Mouse (Mus musculus) small intestine, adult 2 months (tissue): ENCODE measurements at regions not wholly inside any gene's neighbourhood (a gene's known extent, or its start where the extent isn't known, plus 50 kb on each side); places are given as distances from the start of the nearest gene placed in this dataset.

ENCODE experiments used
- H3K27ac ChIP-seq: fragments of 200-500 bp; 2 replicates; pipeline ENCODE4 v1.5.1; 2012; ENCODE audit warnings: low read depth, low read length, control low read depth, inconsistent platforms; ENCODE audit not compliant: insufficient read depth
- H3K27me3 ChIP-seq: fragments of 200-500 bp; 2 replicates; pipeline ENCODE4 v1.6.1; 2012; ENCODE audit warnings: mild to moderate bottlenecking, moderate library complexity, low read length, inconsistent platforms; ENCODE audit not compliant: control insufficient read depth, insufficient read depth
- H3K36me3 ChIP-seq: fragments of 200-500 bp; 2 replicates; pipeline ENCODE4 v1.6.1; 2012; ENCODE audit warnings: mild to moderate bottlenecking, low read length, control low read depth, inconsistent platforms; ENCODE audit not compliant: control insufficient read depth, insufficient read depth
- H3K4me1 ChIP-seq: fragments of 200-500 bp; 2 replicates; pipeline ENCODE4 v1.6.1; 2012; ENCODE audit warnings: low read length, inconsistent platforms, mixed read lengths; ENCODE audit not compliant: control insufficient read depth, insufficient read depth, insufficient read length
- H3K4me3 ChIP-seq: fragments of 200-500 bp; 2 replicates; pipeline ENCODE4 v1.5.1; 2012; ENCODE audit warnings: low read depth, mild to moderate bottlenecking, control low read depth, inconsistent platforms, low read length, moderate library complexity
- CTCF ChIP-seq: fragments of 200-500 bp; IDR thresholded peaks from 2 replicates; pipeline ENCODE4 v1.5.1; 2012; ENCODE audit warnings: low read depth, mild to moderate bottlenecking, control low read depth, inconsistent platforms, low read length, moderate library complexity, mixed read lengths; ENCODE audit not compliant: insufficient replicate concordance, insufficient read length; ENCODE audit errors: extremely low read depth
- POLR2A ChIP-seq: fragments of 200-500 bp; IDR thresholded peaks from 2 replicates; pipeline ENCODE4 v1.6.1; 2012; ENCODE audit warnings: low read depth, mild to moderate bottlenecking, control low read depth, inconsistent platforms, low read length, moderate library complexity
- WGBS: fragments of 180-500 bp; shearing (Covaris S2); methylation state at CpG from one replicate; pipeline ENCODE4 v1.1.7; 2018; 5-methylcytosine and 5-hydroxymethylcytosine counted together

DNA sequence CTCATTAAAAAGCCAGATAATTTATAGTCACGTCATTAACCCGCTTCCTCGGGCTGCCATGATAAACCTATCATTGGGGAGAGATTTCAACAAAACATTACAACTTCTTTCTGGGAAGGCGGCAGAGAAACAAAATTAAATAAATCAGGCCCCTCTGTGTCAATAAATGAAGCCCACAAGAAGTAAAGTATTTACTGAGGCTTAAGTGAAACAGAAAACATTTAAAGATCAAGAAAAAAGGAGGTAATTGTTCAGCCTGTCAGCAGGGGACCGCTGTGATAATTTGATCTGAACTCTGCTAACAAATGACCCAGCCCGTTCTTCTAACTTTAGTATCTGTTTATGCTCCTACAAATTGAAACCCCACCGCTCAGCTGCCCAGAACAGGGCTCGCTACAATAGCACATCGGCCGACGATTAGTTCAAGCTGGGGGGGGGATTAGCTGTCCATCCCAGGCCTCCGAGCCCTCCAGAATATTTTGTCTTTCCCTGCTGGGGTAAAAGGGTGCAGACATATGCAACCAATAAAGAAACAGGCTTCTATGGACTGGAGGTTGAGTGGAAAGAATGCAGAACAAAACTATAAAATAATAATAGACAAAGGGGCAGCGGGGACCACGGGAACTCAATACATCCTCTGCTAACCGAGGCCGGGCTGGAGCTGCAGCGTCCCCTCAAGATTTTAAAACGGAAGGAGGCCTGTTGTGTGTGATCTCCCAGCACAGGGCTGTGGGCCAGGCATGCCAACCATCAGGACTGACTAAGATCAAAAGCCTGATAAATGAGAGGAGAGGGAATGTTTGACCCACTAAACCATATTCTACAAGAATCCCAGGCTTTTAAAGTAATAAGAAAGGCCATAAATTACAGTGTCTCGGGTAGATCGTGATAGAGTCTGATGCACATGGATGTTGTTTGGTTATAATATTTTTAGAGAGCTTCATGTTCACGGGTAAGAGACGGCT is 242.8 kb upstream of the Irx5 start:
- Histone ChIP-seq H3K27ac (no peak overlapping the region), H3K27me3 (no peaks in the 10 kb centered on the region), H3K4me3 (no peak overlapping the region), H3K4me1 (no peaks in the 10 kb centered on the region), H3K36me3 (no peaks in the 10 kb centered on the region)
- TF ChIP-seq POLR2A: no peak
- TF ChIP-seq CTCF: no peak
- 47% methylated on average over 22 of the region's 22 CpGs for WGBS

DNA sequence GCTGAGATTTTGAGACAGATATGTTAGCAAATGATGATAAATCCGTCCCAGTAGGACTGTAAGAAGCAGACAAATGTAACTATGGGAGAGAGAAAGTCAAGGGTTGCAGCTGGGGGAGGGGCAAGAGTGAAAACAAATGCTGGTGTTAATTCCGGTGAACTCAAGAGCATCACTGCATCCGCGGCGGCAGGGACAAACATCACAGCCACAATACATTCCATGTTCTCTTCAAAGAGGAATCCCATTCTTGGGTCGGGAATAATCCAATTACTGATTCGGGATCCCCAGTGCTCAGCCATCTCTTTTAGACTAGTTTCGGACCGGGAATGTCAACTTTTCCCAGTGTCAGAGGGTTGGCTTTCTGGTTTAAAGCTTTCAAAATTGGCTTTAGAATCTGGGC is 243.5 kb upstream of the Irx5 start:
- WGBS: 23% methylated on average over 9 of the region's 9 CpGs
- Histone ChIP-seq H3K36me3 (no peaks in the 10 kb centered on the region), H3K27ac (no peak overlapping the region), H3K27me3 (no peaks in the 10 kb centered on the region), H3K4me1 (no peaks in the 10 kb centered on the region), H3K4me3 (no peak overlapping the region)
- TF ChIP-seq POLR2A (no peak), CTCF (no peak)

DNA sequence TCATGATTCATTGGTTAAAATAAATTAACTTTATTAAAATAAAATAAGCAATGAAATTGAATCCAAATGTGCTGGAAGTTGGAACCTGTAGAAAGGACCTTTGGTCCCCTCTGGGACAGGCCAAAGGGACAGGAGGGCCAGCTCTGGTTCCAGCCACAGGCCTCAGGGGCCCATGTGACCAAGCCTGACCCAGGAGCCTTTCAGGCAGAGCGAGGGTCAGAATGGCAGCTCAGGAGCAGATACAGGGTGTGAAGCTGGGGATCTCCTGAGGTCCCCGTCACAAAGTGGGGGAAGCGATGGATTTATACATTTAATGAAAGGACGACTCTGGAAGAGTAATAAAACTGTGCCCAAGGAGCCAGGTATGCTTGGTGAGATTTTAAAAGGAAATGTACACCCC is 244.0 kb upstream of the Irx5 start:
- Histone ChIP-seq H3K4me1 (no peaks in the 10 kb centered on the region), H3K36me3 (no peaks in the 10 kb centered on the region), H3K27ac (no peak overlapping the region), H3K27me3 (no peaks in the 10 kb centered on the region), H3K4me3 (no peak overlapping the region)
- 72% methylated on average over 4 of the region's 4 CpGs for WGBS
- no peak for TF ChIP-seq CTCF
- no peak for TF ChIP-seq POLR2A

- 21% methylated on average over 6 of the region's 6 CpGs for WGBS
- H3K27me3 ChIP-seq: no peaks in the 10 kb centered on the region
- H3K36me3 ChIP-seq: no peaks in the 10 kb centered on the region
- no peaks in the 10 kb centered on the region for H3K4me1 ChIP-seq
- no peak for TF ChIP-seq POLR2A
- no peak overlapping the region for H3K27ac ChIP-seq
- H3K4me3 ChIP-seq: no peak overlapping the region
These were observed 252.9 kb upstream of the Irx5 start for GRCm38 (mm10) chr8:92104561-92104960.

DNA sequence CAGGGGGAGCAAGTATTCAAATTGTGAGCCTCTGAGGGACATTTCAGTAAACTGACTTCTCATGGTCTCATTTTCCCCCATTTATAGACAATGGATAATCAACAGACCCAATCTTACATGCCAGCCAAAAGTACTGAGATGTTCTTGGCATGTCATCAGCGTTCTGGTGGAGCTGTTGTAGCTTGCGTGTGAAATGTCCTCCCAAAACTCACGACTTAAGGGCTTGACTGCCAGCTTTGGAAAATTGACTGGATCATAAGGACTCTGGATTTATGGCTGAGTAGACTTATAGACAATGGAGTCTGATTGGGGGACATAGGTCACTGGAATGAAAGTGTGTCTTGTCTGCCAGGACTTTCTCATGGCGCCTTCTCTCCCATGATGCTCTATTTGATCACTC is 254.9 kb upstream of the Irx5 start:
- Histone ChIP-seq H3K4me1 (no peaks in the 10 kb centered on the region), H3K36me3 (no peaks in the 10 kb centered on the region), H3K27me3 (no peaks in the 10 kb centered on the region), H3K4me3 (no peak overlapping the region), H3K27ac (no peak overlapping the region)
- 82% methylated on average over 4 of the region's 4 CpGs for whole genome bisulfite sequencing
- TF ChIP-seq CTCF (no peak), POLR2A (no peak)

DNA sequence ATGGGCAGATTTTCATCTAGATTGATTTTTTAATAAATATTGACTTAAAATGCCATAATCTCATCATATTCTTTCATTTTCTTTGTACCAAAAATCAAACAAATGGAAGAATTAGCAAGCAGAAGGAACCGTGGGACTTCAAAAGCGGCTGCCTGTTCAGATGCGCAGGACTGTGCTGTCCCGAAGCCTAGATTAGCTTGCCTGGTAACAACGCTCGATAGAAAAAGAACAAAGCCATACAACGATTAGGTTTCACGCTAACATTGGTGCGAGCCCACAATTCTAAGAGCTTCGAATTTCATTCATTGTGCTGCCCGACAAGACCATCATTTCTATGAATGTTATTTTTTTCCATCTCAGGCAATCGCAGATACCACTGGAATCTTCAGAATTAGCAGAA is 262.1 kb upstream of the Irx5 start:
- Histone ChIP-seq H3K4me1 (no peaks in the 10 kb centered on the region), H3K27me3 (no peaks in the 10 kb centered on the region), H3K4me3 (no peak overlapping the region), H3K36me3 (no peaks in the 10 kb centered on the region), H3K27ac (no peak overlapping the region)
- WGBS: 79% methylated on average over 12 of the region's 12 CpGs
- TF ChIP-seq POLR2A (no peak), CTCF (no peak)

DNA sequence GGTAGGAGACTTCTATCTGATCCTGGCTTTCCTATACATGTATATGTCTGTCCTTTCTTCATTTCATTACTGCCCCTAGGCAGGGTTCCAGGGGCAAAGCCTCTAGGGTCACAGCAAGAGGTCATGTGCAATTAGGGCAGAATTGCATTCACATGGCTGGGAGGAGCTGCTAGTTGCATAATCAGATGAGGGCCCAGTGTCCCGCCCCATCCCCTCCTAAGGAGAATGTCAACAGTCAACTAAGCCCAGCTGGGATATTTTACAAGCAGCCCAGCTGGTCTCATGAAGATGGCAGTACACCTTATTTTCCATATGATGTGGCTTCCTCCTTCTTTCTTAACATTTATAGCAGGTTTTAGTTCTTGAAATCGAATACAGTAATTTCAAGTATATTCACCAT is 273.3 kb upstream of the Irx5 start:
- WGBS: 55% methylated on average over 2 of the region's 2 CpGs
- no peak for TF ChIP-seq CTCF
- no peak for TF ChIP-seq POLR2A
- H3K4me1 ChIP-seq: no peaks in the 10 kb centered on the region
- no peaks in the 10 kb centered on the region for H3K27me3 ChIP-seq
- H3K27ac ChIP-seq: no peak overlapping the region
- no peak overlapping the region for H3K4me3 ChIP-seq
- no peaks in the 10 kb centered on the region for H3K36me3 ChIP-seq
